Mouse (Mus musculus) cortical plate, adult 2 months (tissue): ENCODE measurements at regions not wholly inside any gene's neighbourhood (a gene's known extent, or its start where the extent isn't known, plus 50 kb on each side); places are given as distances from the start of the nearest gene placed in this dataset.
A peak's percentile ranks its signal among the peaks of the same experiment; 100 is the strongest.

Experiments
- CTCF ChIP-seq: fragments of 200-500 bp; IDR thresholded peaks from 2 replicates; pipeline ENCODE4 v1.5.1; 2011; ENCODE audit warnings: mild to moderate bottlenecking, control low read depth, low read length; ENCODE audit not compliant: insufficient read depth; ENCODE audit errors: extremely low read depth
- POLR2A ChIP-seq: fragments of 200-500 bp; IDR thresholded peaks from 2 replicates; pipeline ENCODE4 v1.6.1; 2011; ENCODE audit warnings: mild to moderate bottlenecking, low read length, control low read depth; ENCODE audit not compliant: insufficient read depth; ENCODE audit errors: extremely low read depth

DNA sequence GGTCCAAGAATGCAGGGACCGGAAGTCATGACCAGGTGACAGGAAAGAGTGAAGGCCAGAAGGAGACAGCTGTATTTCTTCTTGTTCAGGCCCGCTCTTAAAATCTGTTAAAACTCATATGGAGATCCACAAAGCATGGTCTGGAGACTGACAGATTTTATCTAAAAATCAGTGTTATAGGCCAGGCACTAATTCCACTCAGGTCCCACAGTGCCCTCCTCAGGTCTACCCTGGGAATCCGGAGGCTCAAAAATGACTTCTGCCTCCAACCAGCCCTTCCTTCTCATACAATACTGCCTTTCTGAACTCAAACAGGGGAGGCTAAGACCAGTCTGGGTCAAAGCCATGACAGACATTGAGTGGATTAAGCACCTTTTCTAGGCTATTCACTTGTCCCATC lies 228.6 kb upstream of the Gm5148 start:
- TF ChIP-seq CTCF (peak; percentile 64), POLR2A (no peak)
